Mouse (Mus musculus) kidney, embryonic 15.5 days (tissue): Measurements from ENCODE around the gene Ppm1n. TPM values are rescaled to one million over a fixed set of nuclear protein-coding genes. Genes with fewer than 3 reads are reported as not detected.

Experiments used
- ATAC-seq: fragments of 200-750 bp; cut with Nextera tagmentation; replicated peaks from 2 replicates; pipeline ENCODE4 v1.8.0; 2017; ENCODE audit warnings: moderate TSS enrichment; ENCODE audit not compliant: low FRiP score
- H3K27ac ChIP-seq: fragments of 300-500 bp; sonication (generic); 2 replicates; pipeline ENCODE4 v1.5.1; 2015; ENCODE audit warnings: mild to moderate bottlenecking, inconsistent platforms
- H3K27me3 ChIP-seq: fragments of 300-500 bp; sonication (generic); 2 replicates; pipeline ENCODE4 v1.6.1; 2015; ENCODE audit warnings: inconsistent platforms
- H3K36me3 ChIP-seq: fragments of 300-500 bp; sonication (generic); 2 replicates; pipeline ENCODE4 v1.6.1; 2015; ENCODE audit warnings: inconsistent platforms
- H3K4me1 ChIP-seq: fragments of 300-500 bp; sonication (generic); 2 replicates; pipeline ENCODE4 v1.6.1; 2015; ENCODE audit warnings: inconsistent platforms
- H3K4me2 ChIP-seq: fragments of 300-500 bp; sonication (generic); 2 replicates; pipeline ENCODE4 v1.6.1; 2015; ENCODE audit warnings: moderate library complexity, mild to moderate bottlenecking, inconsistent platforms
- H3K4me3 ChIP-seq: fragments of 300-500 bp; sonication (generic); replicated peaks from 2 replicates; pipeline ENCODE4 v1.5.1; 2015; ENCODE audit warnings: mild to moderate bottlenecking, inconsistent platforms
- H3K9ac ChIP-seq: fragments of 300-500 bp; sonication (generic); 2 replicates; pipeline ENCODE4 v1.6.1; 2015; ENCODE audit warnings: mild to moderate bottlenecking, inconsistent platforms
- H3K9me3 ChIP-seq: fragments of 300-500 bp; sonication (generic); replicated peaks from 2 replicates; pipeline ENCODE4 v1.6.1; 2016; ENCODE audit warnings: inconsistent platforms
- WGBS: fragments of 180-500 bp; shearing (Covaris S2); methylation state at CpG from one replicate; pipeline ENCODE4 v1.1.7; 2015; ENCODE audit warnings: mixed read lengths; 5-methylcytosine and 5-hydroxymethylcytosine counted together
- polyA plus RNA-seq: library from polyadenylated mRNA; unstranded; fragments of >200 nt; fragmentation: Nextera tagmentation; extraction: Ambion mirVana; gene quantifications from 2 replicates; pipeline ENCODE4 v1.2.1, GENCODE M21; 2015

The Ppm1n gene
- polyA plus RNA-seq, 1 experiment from 2014 or later = 0.13 TPM

- under 1% methylated on average over 62 of the region's 62 CpGs for WGBS
- H3K9ac ChIP-seq = peak within 1 kb of the TSS; percentile 94
- ATAC-seq = peak; percentile 76
Observed at GRCm38 (mm10) chr7:19271238-19272172, 8.4 kb downstream of the Ppm1n start, which contains the start of gene Vasp. Gene Vasp, minus strand, starts transcription at chr7:19271817.

GRCm38 (mm10) chr7:19270509-19271237 is 9.2 kb downstream of the Ppm1n start:
- WGBS = under 1% methylated on average over 20 of the region's 21 CpGs
- no peaks in the 10 kb centered on the region for H3K9me3 ChIP-seq
- ATAC-seq = no peak

More at GRCm38 (mm10) chr7:19271238-19272172, 8.4 kb downstream of the Ppm1n start, which contains the start of gene Vasp:
- Histone ChIP-seq H3K9me3 (no peaks in the 10 kb centered on the region), H3K27ac (peak within 1 kb of the TSS; percentile 98), H3K4me2 (peak within 1 kb of the TSS; percentile 96), H3K4me3 (peak within 1 kb of the TSS; percentile 98), H3K27me3 (no peaks in the 10 kb centered on the region), H3K36me3 (peaks cover 14% of the 10 kb centered on the region), H3K4me1 (peaks cover 46% of the 10 kb centered on the region)

GRCm38 (mm10) chr7:19269721-19270441 is 10.0 kb downstream of the Ppm1n start:
- peak; percentile 71 for ATAC-seq
- Histone ChIP-seq H3K4me3 (peak overlapping the region; percentile 98), H3K36me3 (peaks cover 28% of the 10 kb centered on the region), H3K4me1 (peaks cover 59% of the 10 kb centered on the region), H3K27me3 (no peaks in the 10 kb centered on the region), H3K9me3 (no peaks in the 10 kb centered on the region), H3K9ac (peak overlapping the region; percentile 94), H3K27ac (peak overlapping the region; percentile 98), H3K4me2 (peak overlapping the region; percentile 96)
- WGBS = 1% methylated on average over 18 of the region's 19 CpGs

More at GRCm38 (mm10) chr7:19270509-19271237, 9.2 kb downstream of the Ppm1n start:
- Histone ChIP-seq H3K27me3 (no peaks in the 10 kb centered on the region), H3K4me1 (peaks cover 55% of the 10 kb centered on the region), H3K4me3 (peak overlapping the region; percentile 98), H3K27ac (peak overlapping the region; percentile 98), H3K4me2 (peak overlapping the region; percentile 96), H3K9ac (peak overlapping the region; percentile 94), H3K36me3 (peaks cover 20% of the 10 kb centered on the region)

- peaks cover 59% of the 10 kb centered on the region for H3K4me1 ChIP-seq
- WGBS = 20% methylated on average over 10 of the region's 10 CpGs
- no peak for ATAC-seq
- peak overlapping the region; percentile 94 for H3K9ac ChIP-seq
- peak overlapping the region; percentile 98 for H3K27ac ChIP-seq
- peak overlapping the region; percentile 96 for H3K4me2 ChIP-seq
- H3K36me3 ChIP-seq = peaks cover 36% of the 10 kb centered on the region
- H3K9me3 ChIP-seq = no peaks in the 10 kb centered on the region
- no peaks in the 10 kb centered on the region for H3K27me3 ChIP-seq
- peak overlapping the region; percentile 98 for H3K4me3 ChIP-seq
Observed at GRCm38 (mm10) chr7:19268993-19269681, 10.7 kb downstream of the Ppm1n start.

- Histone ChIP-seq H3K9me3 (no peaks in the 10 kb centered on the region), H3K27me3 (no peaks in the 10 kb centered on the region), H3K36me3 (peaks cover 57% of the 10 kb centered on the region), H3K4me3 (no peak overlapping the region), H3K27ac (peak overlapping the region; percentile 49; the same call in 1 of the 2 replicates), H3K4me2 (0 out of 2 replicates have a peak overlapping the region, but pooled peaks have one; percentile 5), H3K4me1 (peaks cover 54% of the 10 kb centered on the region), H3K9ac (no peak overlapping the region)
- ATAC-seq = no peak
- 56% methylated on average over 10 of the region's 10 CpGs for WGBS
Observed at GRCm38 (mm10) chr7:19267051-19267450, 12.8 kb downstream of the Ppm1n start.

GRCm38 (mm10) chr7:19265928-19266822 is 13.7 kb downstream of the Ppm1n start:
- H3K4me2 ChIP-seq = no peak overlapping the region
- no peak overlapping the region for H3K27ac ChIP-seq
- H3K36me3 ChIP-seq = peaks cover 65% of the 10 kb centered on the region
- no peak overlapping the region for H3K4me3 ChIP-seq
- 0 out of 2 replicates have a peak overlapping the region, but pooled peaks have one; percentile 2 for H3K9ac ChIP-seq
- ATAC-seq = no peak
- 67% methylated on average over 10 of the region's 10 CpGs for WGBS
- no peaks in the 10 kb centered on the region for H3K9me3 ChIP-seq
- no peaks in the 10 kb centered on the region for H3K27me3 ChIP-seq
- H3K4me1 ChIP-seq = peaks cover 54% of the 10 kb centered on the region

- H3K9ac ChIP-seq = no peak overlapping the region
- no peaks in the 10 kb centered on the region for H3K9me3 ChIP-seq
- no peak overlapping the region for H3K4me3 ChIP-seq
- peaks cover 76% of the 10 kb centered on the region for H3K36me3 ChIP-seq
- no peak overlapping the region for H3K27ac ChIP-seq
- ATAC-seq = no peak
- peaks cover 48% of the 10 kb centered on the region for H3K4me1 ChIP-seq
- no peak overlapping the region for H3K4me2 ChIP-seq
- 57% methylated on average over 7 of the region's 7 CpGs for WGBS
- H3K27me3 ChIP-seq = no peaks in the 10 kb centered on the region
Observed at GRCm38 (mm10) chr7:19265147-19265546, 14.7 kb downstream of the Ppm1n start.

- no peak overlapping the region for H3K4me3 ChIP-seq
- H3K4me2 ChIP-seq = no peak overlapping the region
- 0 out of 2 replicates have a peak, but pooled peaks cover 6% of the 10 kb centered on the region for H3K4me1 ChIP-seq
- H3K9me3 ChIP-seq = no peaks in the 10 kb centered on the region
- 79% methylated on average over 3 of the region's 3 CpGs for WGBS
- no peak overlapping the region for H3K9ac ChIP-seq
- no peak overlapping the region for H3K27ac ChIP-seq
- no peak for ATAC-seq
- no peaks in the 10 kb centered on the region for H3K27me3 ChIP-seq
- peaks cover 85% of the 10 kb centered on the region for H3K36me3 ChIP-seq
Observed at GRCm38 (mm10) chr7:19258336-19258735, 21.5 kb downstream of the Ppm1n start.

GRCm38 (mm10) chr7:19257390-19258022 is 22.4 kb downstream of the Ppm1n start:
- no peaks in the 10 kb centered on the region for H3K9me3 ChIP-seq
- no peak overlapping the region for H3K4me2 ChIP-seq
- 47% methylated on average over 11 of the region's 11 CpGs for WGBS
- peak; percentile 77 for ATAC-seq
- H3K36me3 ChIP-seq = peaks cover 77% of the 10 kb centered on the region
- H3K4me3 ChIP-seq = no peak overlapping the region
- no peak overlapping the region for H3K9ac ChIP-seq
- 0 out of 2 replicates have a peak, but pooled peaks cover 6% of the 10 kb centered on the region for H3K4me1 ChIP-seq
- H3K27ac ChIP-seq = no peak overlapping the region
- no peaks in the 10 kb centered on the region for H3K27me3 ChIP-seq

- H3K4me2 ChIP-seq = no peak overlapping the region
- no peak overlapping the region for H3K9ac ChIP-seq
- no peak overlapping the region for H3K27ac ChIP-seq
- H3K27me3 ChIP-seq = no peaks in the 10 kb centered on the region
- no peak for ATAC-seq
- no peaks in the 10 kb centered on the region for H3K9me3 ChIP-seq
- WGBS = 78% methylated on average over 7 of the region's 7 CpGs
- H3K36me3 ChIP-seq = peaks cover 68% of the 10 kb centered on the region
- no peak overlapping the region for H3K4me3 ChIP-seq
- 0 out of 2 replicates have a peak, but pooled peaks cover 6% of the 10 kb centered on the region for H3K4me1 ChIP-seq
Observed at GRCm38 (mm10) chr7:19256567-19256966, 23.3 kb downstream of the Ppm1n start.
